Mouse (Mus musculus): ENCODE data around the gene Gm36176. TPM values are rescaled to one million over a fixed set of nuclear protein-coding genes. Genes with fewer than 3 reads are reported as not detected.

Gene Gm36176
- polyA plus RNA-seq, 1 experiment: not detected

- 86% methylated on average over 7 of the region's 7 CpGs for WGBS
- DNase-seq (ENCODE audit: low read depth, low spot score): no peak
These were observed 23.0 kb downstream of the Gm36176 start for GRCm38 (mm10) chr10:77869651-77870050.

GRCm38 (mm10) chr10:77878985-77879384, 32.4 kb downstream of the Gm36176 start:
- WGBS: 65% methylated on average over 6 of the region's 6 CpGs

GRCm38 (mm10) chr10:77880305-77880704, 33.7 kb downstream of the Gm36176 start:
- DNase-seq (ENCODE audit: low read depth, low spot score): no peak
- 37% methylated on average over 3 of the region's 3 CpGs for WGBS

More at GRCm38 (mm10) chr10:77878985-77879384, 32.4 kb downstream of the Gm36176 start:
- no peak for DNase-seq (ENCODE audit: low read depth, low spot score)

GRCm38 (mm10) chr10:77882553-77882952, 36.0 kb downstream of the Gm36176 start:
- 85% methylated on average over 5 of the region's 5 CpGs for WGBS
- DNase-seq (ENCODE audit: low read depth, low spot score): no peak

GRCm38 (mm10) chr10:77886007-77886747, 39.6 kb downstream of the Gm36176 start:
- no peak for DNase-seq (ENCODE audit: low read depth, low spot score)
- 46% methylated on average over 12 of the region's 12 CpGs for WGBS

- WGBS: 77% methylated on average over 8 of the region's 8 CpGs
- no peak for DNase-seq (ENCODE audit: low read depth, low spot score)
These were observed 44.5 kb downstream of the Gm36176 start for GRCm38 (mm10) chr10:77890987-77891565.

- WGBS: 56% methylated on average over 5 of the region's 5 CpGs
- DNase-seq (ENCODE audit: low read depth, low spot score): no peak
These were observed 49.0 kb downstream of the Gm36176 start for GRCm38 (mm10) chr10:77895562-77895961.

Other genes starting within 250 kb of the Gm36176 start
- 293 and 338 TPM in 2 replicates for gene Sumo3, start 240.7 kb upstream of the Gm36176 start, polyA plus RNA-seq (2012; rRNA removed)
- not detected in 2 replicates for gene Gm49325, start 240.6 kb upstream of the Gm36176 start, polyA plus RNA-seq (2012; rRNA removed)
- 27.7 and 31.4 TPM in 2 replicates for gene Ube2g2, start 224.5 kb upstream of the Gm36176 start, polyA plus RNA-seq (2012; rRNA removed)
- 0.52 and 0.94 TPM in 2 replicates for gene Tspear, start 160.2 kb upstream of the Gm36176 start, polyA plus RNA-seq (2012; rRNA removed)
- gene Gm19402, start 156.0 kb upstream of the Gm36176 start, polyA plus RNA-seq (2012; rRNA removed): not detected in 2 replicates
- not detected in 2 replicates for gene Gm9508, start 149.6 kb upstream of the Gm36176 start, polyA plus RNA-seq (2012; rRNA removed)
- not detected in 2 replicates for gene Gm10272, start 140.2 kb upstream of the Gm36176 start, polyA plus RNA-seq (2012; rRNA removed)
- gene Gm10024, start 135.3 kb upstream of the Gm36176 start, polyA plus RNA-seq (2012; rRNA removed): not detected in 2 replicates
- gene Gm10142, start 131.0 kb upstream of the Gm36176 start, polyA plus RNA-seq (2012; rRNA removed): not detected in 2 replicates
- not detected in 2 replicates for gene Krtap12-1, start 126.2 kb upstream of the Gm36176 start, polyA plus RNA-seq (2012; rRNA removed)
- not detected in 2 replicates for gene Gm10100, start 120.3 kb upstream of the Gm36176 start, polyA plus RNA-seq (2012; rRNA removed)
- not detected in 2 replicates for gene Gm18596, start 104.2 kb upstream of the Gm36176 start, polyA plus RNA-seq (2012; rRNA removed)
- not detected in 2 replicates for gene Gm9736, start 95.4 kb upstream of the Gm36176 start, polyA plus RNA-seq (2012; rRNA removed)
- not detected in 2 replicates for gene Gm3233, start 87.1 kb upstream of the Gm36176 start, polyA plus RNA-seq (2012; rRNA removed)
- not detected in 2 replicates for gene Gm3238, start 75.5 kb upstream of the Gm36176 start, polyA plus RNA-seq (2012; rRNA removed)
- gene Gm7138, start 69.9 kb upstream of the Gm36176 start, polyA plus RNA-seq (2012; rRNA removed): not detected in 2 replicates
- not detected in 2 replicates for gene Gm3250, start 64.3 kb upstream of the Gm36176 start, polyA plus RNA-seq (2012; rRNA removed)
- not detected in 2 replicates for gene Gm7137, start 58.6 kb upstream of the Gm36176 start, polyA plus RNA-seq (2012; rRNA removed)
- gene Gm9639, start 51.7 kb upstream of the Gm36176 start, polyA plus RNA-seq (2012; rRNA removed): not detected in 2 replicates
- not detected in 2 replicates for gene Gm19668, start 47.7 kb upstream of the Gm36176 start, polyA plus RNA-seq (2012; rRNA removed)
- gene Gm9507, start 35.0 kb upstream of the Gm36176 start, polyA plus RNA-seq (2012; rRNA removed): not detected in 2 replicates
- gene Gm2696, start 32.1 kb upstream of the Gm36176 start, polyA plus RNA-seq (2012; rRNA removed): not detected in 2 replicates
- gene Krtap10-4, start 19.7 kb upstream of the Gm36176 start, polyA plus RNA-seq (2012; rRNA removed): not detected in 2 replicates
- not detected in 2 replicates for gene Krtap10-10, start 10.9 kb upstream of the Gm36176 start, polyA plus RNA-seq (2012; rRNA removed)
- not detected in 2 replicates for gene Gm10318, start 6.1 kb downstream of the Gm36176 start, polyA plus RNA-seq (2012; rRNA removed)
- gene Gm3285, start 15.2 kb downstream of the Gm36176 start, polyA plus RNA-seq (2012; rRNA removed): not detected in 2 replicates
- gene Lrrc3, start 55.7 kb downstream of the Gm36176 start, polyA plus RNA-seq (2012; rRNA removed): 6.4 and 6.8 TPM in 2 replicates
- 2.4 and 4.4 TPM in 2 replicates for gene Trpm2, start 123.8 kb downstream of the Gm36176 start, polyA plus RNA-seq (2012; rRNA removed)
- gene 1810043G02Rik, start 131.7 kb downstream of the Gm36176 start, polyA plus RNA-seq (2012; rRNA removed): 10.4 and 13.1 TPM in 2 replicates
- gene Pfkl, start 163.3 kb downstream of the Gm36176 start, polyA plus RNA-seq (2012; rRNA removed): 29.8 and 41.2 TPM in 2 replicates
- gene Dnmt3l, start 195.1 kb downstream of the Gm36176 start, polyA plus RNA-seq (2012; rRNA removed): 0.73 and 1.1 TPM in 2 replicates
- gene Aire, start 196.8 kb downstream of the Gm36176 start, polyA plus RNA-seq (2012; rRNA removed): 0.34 and 0.53 TPM in 2 replicates
- gene Icosl, start 222.5 kb downstream of the Gm36176 start, polyA plus RNA-seq (2012; rRNA removed): 12.1 and 16.2 TPM in 2 replicates